Mouse (Mus musculus): Measurements from ENCODE around the gene Pimreg.

- TF ChIP-seq CTCF (IDR thresholded peaks at IDR 0.05; ENCODE audit: borderline replicate concordance, insufficient read depth, low read depth, low read length) (no peak), POLR2A (IDR thresholded peaks at IDR 0.05; ENCODE audit: borderline replicate concordance, insufficient read depth, low read length) (no peak)
Measured at GRCm38 (mm10) chr11:72026516-72026915, 15.3 kb upstream of the Pimreg start.
